Mouse (Mus musculus): ENCODE results near the gene Tanc2. TPM values are rescaled to one million over a fixed set of nuclear protein-coding genes. Genes with fewer than 3 reads are reported as not detected.

Tanc2 gene
- total RNA-seq, 1 experiment from 2014 or later = 6.5 TPM

- no peak for ATAC-seq (replicated peaks in 1 of 2; ENCODE audit: insufficient read depth in 1 of 2, low FRiP score in 2 of 2, low TSS enrichment in 1 of 2, low read depth in 1 of 2, poor library complexity in 2 of 2, severe bottlenecking in 2 of 2)
These were observed 313.2 kb downstream of the Tanc2 start for GRCm38 (mm10) chr11:105902956-105903355.

GRCm38 (mm10) chr11:105905529-105906213, 315.9 kb downstream of the Tanc2 start:
- no peak for ATAC-seq (replicated peaks in 1 of 2; ENCODE audit: insufficient read depth in 1 of 2, low FRiP score in 2 of 2, low TSS enrichment in 1 of 2, low read depth in 1 of 2, poor library complexity in 2 of 2, severe bottlenecking in 2 of 2)

GRCm38 (mm10) chr11:105907381-105907780, 317.6 kb downstream of the Tanc2 start:
- ATAC-seq (replicated peaks in 1 of 2; ENCODE audit: insufficient read depth in 1 of 2, low FRiP score in 2 of 2, low TSS enrichment in 1 of 2, low read depth in 1 of 2, poor library complexity in 2 of 2, severe bottlenecking in 2 of 2) = no peak

GRCm38 (mm10) chr11:105908926-105909325, 319.1 kb downstream of the Tanc2 start:
- no peak for ATAC-seq (replicated peaks in 1 of 2; ENCODE audit: insufficient read depth in 1 of 2, low FRiP score in 2 of 2, low TSS enrichment in 1 of 2, low read depth in 1 of 2, poor library complexity in 2 of 2, severe bottlenecking in 2 of 2)

GRCm38 (mm10) chr11:105909617-105910016, 319.8 kb downstream of the Tanc2 start:
- ATAC-seq (replicated peaks in 1 of 2; ENCODE audit: insufficient read depth in 1 of 2, low FRiP score in 2 of 2, low TSS enrichment in 1 of 2, low read depth in 1 of 2, poor library complexity in 2 of 2, severe bottlenecking in 2 of 2) = no peak

GRCm38 (mm10) chr11:105911149-105911548, 321.4 kb downstream of the Tanc2 start:
- ATAC-seq (replicated peaks in 1 of 2; ENCODE audit: insufficient read depth in 1 of 2, low FRiP score in 2 of 2, low TSS enrichment in 1 of 2, low read depth in 1 of 2, poor library complexity in 2 of 2, severe bottlenecking in 2 of 2) = no peak

- ATAC-seq (replicated peaks in 1 of 2; ENCODE audit: insufficient read depth in 1 of 2, low FRiP score in 2 of 2, low TSS enrichment in 1 of 2, low read depth in 1 of 2, poor library complexity in 2 of 2, severe bottlenecking in 2 of 2) = peak; percentile 76 to 78; a peak in 3 of 4 replicates
These were observed 322.0 kb downstream of the Tanc2 start for GRCm38 (mm10) chr11:105911592-105912375.

GRCm38 (mm10) chr11:105913580-105913979, 323.8 kb downstream of the Tanc2 start:
- ATAC-seq (replicated peaks in 1 of 2; ENCODE audit: insufficient read depth in 1 of 2, low FRiP score in 2 of 2, low TSS enrichment in 1 of 2, low read depth in 1 of 2, poor library complexity in 2 of 2, severe bottlenecking in 2 of 2) = no peak

GRCm38 (mm10) chr11:105920098-105920785, 330.5 kb downstream of the Tanc2 start:
- no peak for ATAC-seq (replicated peaks in 1 of 2; ENCODE audit: insufficient read depth in 1 of 2, low FRiP score in 2 of 2, low TSS enrichment in 1 of 2, low read depth in 1 of 2, poor library complexity in 2 of 2, severe bottlenecking in 2 of 2)

GRCm38 (mm10) chr11:105920836-105921235, 331.1 kb downstream of the Tanc2 start:
- ATAC-seq (replicated peaks in 1 of 2; ENCODE audit: insufficient read depth in 1 of 2, low FRiP score in 2 of 2, low TSS enrichment in 1 of 2, low read depth in 1 of 2, poor library complexity in 2 of 2, severe bottlenecking in 2 of 2) = no peak

GRCm38 (mm10) chr11:105921275-105921674, 331.5 kb downstream of the Tanc2 start:
- ATAC-seq (replicated peaks in 1 of 2; ENCODE audit: insufficient read depth in 1 of 2, low FRiP score in 2 of 2, low TSS enrichment in 1 of 2, low read depth in 1 of 2, poor library complexity in 2 of 2, severe bottlenecking in 2 of 2) = no peak

GRCm38 (mm10) chr11:105922769-105923663, 333.2 kb downstream of the Tanc2 start:
- no peak for ATAC-seq (replicated peaks in 1 of 2; ENCODE audit: insufficient read depth in 1 of 2, low FRiP score in 2 of 2, low TSS enrichment in 1 of 2, low read depth in 1 of 2, poor library complexity in 2 of 2, severe bottlenecking in 2 of 2)

GRCm38 (mm10) chr11:105927065-105928030, 337.6 kb downstream of the Tanc2 start:
- peak; percentile 75 to 78 for ATAC-seq (replicated peaks in 1 of 2; ENCODE audit: insufficient read depth in 1 of 2, low FRiP score in 2 of 2, low TSS enrichment in 1 of 2, low read depth in 1 of 2, poor library complexity in 2 of 2, severe bottlenecking in 2 of 2)

- no peak for ATAC-seq (replicated peaks in 1 of 2; ENCODE audit: insufficient read depth in 1 of 2, low FRiP score in 2 of 2, low TSS enrichment in 1 of 2, low read depth in 1 of 2, poor library complexity in 2 of 2, severe bottlenecking in 2 of 2)
These were observed 338.4 kb downstream of the Tanc2 start for GRCm38 (mm10) chr11:105928171-105928570.

- ATAC-seq (replicated peaks in 1 of 2; ENCODE audit: insufficient read depth in 1 of 2, low FRiP score in 2 of 2, low TSS enrichment in 1 of 2, low read depth in 1 of 2, poor library complexity in 2 of 2, severe bottlenecking in 2 of 2) = no peak
These were observed 341.6 kb downstream of the Tanc2 start for GRCm38 (mm10) chr11:105931380-105931779.

- no peak for ATAC-seq (replicated peaks in 1 of 2; ENCODE audit: insufficient read depth in 1 of 2, low FRiP score in 2 of 2, low TSS enrichment in 1 of 2, low read depth in 1 of 2, poor library complexity in 2 of 2, severe bottlenecking in 2 of 2)
These were observed 344.0 kb downstream of the Tanc2 start for GRCm38 (mm10) chr11:105933746-105934145.
